Mouse (Mus musculus) myocyte (in vitro differentiated cells): ENCODE results near the gene Zbtb22. TPM values are rescaled to one million over a fixed set of nuclear protein-coding genes. Genes with fewer than 3 reads are reported as not detected.

ENCODE experiments used
- H3K27me3 ChIP-seq: one replicate; pipeline ENCODE4 v1.6.1; 2011; ENCODE audit not compliant: control insufficient read depth, insufficient read depth, insufficient read length
- H3K36me3 ChIP-seq: one replicate; pipeline ENCODE4 v1.6.1; 2011; ENCODE audit not compliant: control insufficient read depth, insufficient read depth
- H3K4me2 ChIP-seq: one replicate; pipeline ENCODE4 v1.6.1; 2011; ENCODE audit warnings: low read depth, control low read depth
- H3K4me3 ChIP-seq: one replicate; pipeline ENCODE4 v1.5.1; 2011; ENCODE audit warnings: mild to moderate bottlenecking, control low read depth, moderate library complexity
- H3K79me2 ChIP-seq: one replicate; pipeline ENCODE4 v1.6.1; 2011; ENCODE audit not compliant: control insufficient read depth, insufficient read depth
- H3ac ChIP-seq: one replicate; pipeline ENCODE4 v1.6.1; 2011; ENCODE audit not compliant: control insufficient read depth, insufficient read length
- CEBPB ChIP-seq: IDR thresholded peaks from 2 replicates; pipeline ENCODE4 v1.6.1; 2011; ENCODE audit warnings: mild to moderate bottlenecking, moderate library complexity; ENCODE audit not compliant: poor library complexity, insufficient read depth, severe bottlenecking
- E2F4 ChIP-seq: IDR thresholded peaks from one replicate; pipeline ENCODE4 v1.6.1; 2011; ENCODE audit warnings: mild to moderate bottlenecking, control low read depth, moderate library complexity; ENCODE audit not compliant: insufficient read depth
- MAX ChIP-seq: IDR thresholded peaks from one replicate; pipeline ENCODE4 v1.6.1; 2011; ENCODE audit warnings: low read depth, mild to moderate bottlenecking, control low read depth
- MYOD1 ChIP-seq, 3 experiments: IDR thresholded peaks; one replicate each; pipeline ENCODE4 v1.6.1; 2011; ENCODE audit warnings: control low read depth in 2 of 3, low read depth in 2 of 3, mild to moderate bottlenecking in 2 of 3, moderate library complexity in 1 of 3; ENCODE audit not compliant: insufficient read length in 2 of 3, control insufficient read depth in 1 of 3
- MYOG ChIP-seq, 3 experiments: IDR thresholded peaks; one replicate each; pipeline ENCODE4 v1.6.1; 2011; ENCODE audit warnings: control low read depth in 2 of 3, low read depth in 2 of 3, mild to moderate bottlenecking in 2 of 3; ENCODE audit not compliant: insufficient read length in 2 of 3, control insufficient read depth in 1 of 3, insufficient read depth in 1 of 3
- POLR2A ChIP-seq: IDR thresholded peaks from one replicate; pipeline ENCODE4 v1.6.1; 2011; ENCODE audit warnings: low read depth, mild to moderate bottlenecking, control low read depth, moderate library complexity; ENCODE audit not compliant: insufficient read length
- POLR2AphosphoS2 ChIP-seq: IDR thresholded peaks from one replicate; pipeline ENCODE4 v1.6.1; 2011; ENCODE audit warnings: low read depth, control low read depth; ENCODE audit not compliant: insufficient read length
- REST ChIP-seq: IDR thresholded peaks from one replicate; pipeline ENCODE4 v1.6.1; 2011; ENCODE audit warnings: mild to moderate bottlenecking, control low read depth, moderate library complexity; ENCODE audit not compliant: insufficient read depth, insufficient read length
- SRF ChIP-seq: IDR thresholded peaks from one replicate; pipeline ENCODE4 v1.6.1; 2011; ENCODE audit warnings: low read depth; ENCODE audit not compliant: control insufficient read depth, insufficient read length
- TCF12 ChIP-seq: IDR thresholded peaks from one replicate; pipeline ENCODE4 v1.6.1; 2011; ENCODE audit warnings: mild to moderate bottlenecking, control low read depth; ENCODE audit not compliant: poor library complexity, insufficient read depth, severe bottlenecking
- TCF3 ChIP-seq: IDR thresholded peaks from one replicate; pipeline ENCODE4 v1.6.1; 2011; ENCODE audit warnings: low read depth, control low read depth; ENCODE audit not compliant: insufficient read length
- USF1 ChIP-seq: IDR thresholded peaks from one replicate; pipeline ENCODE4 v1.6.1; 2011; ENCODE audit warnings: low read depth, mild to moderate bottlenecking, control low read depth, moderate library complexity
- polyA plus RNA-seq: library from polyadenylated mRNA; unstranded; fragments of >200 nt; fragmentation: generic; extraction: Trizol; gene quantifications from one replicate; pipeline ENCODE4 v1.2.1, GENCODE M21; 2012; ENCODE audit warnings: missing spikeins

Zbtb22 gene
- polyA plus RNA-seq, 1 experiment, result 31.6 TPM

DNA sequence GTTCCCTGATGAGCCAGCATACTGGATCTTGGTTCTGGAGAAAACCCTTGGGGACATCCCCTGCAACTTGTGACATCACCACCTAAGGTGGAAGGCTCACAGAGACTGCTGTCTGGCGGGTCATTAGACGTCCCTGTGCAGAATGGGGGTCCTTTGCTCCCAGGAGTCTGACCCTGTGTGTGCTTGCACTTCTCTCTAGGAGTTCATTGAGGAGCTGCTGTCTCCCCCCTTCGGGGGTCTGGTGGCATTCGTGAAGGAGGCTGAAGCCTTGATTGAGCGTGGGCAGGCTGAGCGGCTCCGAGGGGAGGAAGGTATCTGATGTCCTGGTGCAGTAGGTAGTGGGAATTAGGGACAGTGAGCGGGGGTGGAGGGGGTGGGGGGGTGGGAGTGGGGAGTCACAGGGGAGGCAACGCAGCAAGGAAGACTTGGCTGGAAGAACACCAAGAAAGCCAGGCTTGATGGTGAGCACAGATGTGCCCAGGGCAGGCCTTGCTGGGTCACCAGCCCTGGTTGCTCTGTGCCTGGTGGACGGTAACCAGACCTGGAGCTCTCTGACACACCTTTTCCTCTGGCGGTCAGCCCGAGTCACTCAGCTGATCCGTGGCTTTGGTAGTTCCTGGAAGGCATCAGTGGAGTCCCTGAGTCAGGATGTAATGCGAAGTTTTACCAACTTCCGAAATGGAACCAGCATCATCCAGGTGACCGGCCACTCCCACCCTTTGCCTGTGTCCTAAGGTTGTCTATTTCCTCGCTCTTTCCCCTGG, 49.6 kb downstream of the Zbtb22 start:
- Histone ChIP-seq H3K4me2 (no peak overlapping the region), H3K4me3 (no peak overlapping the region), H3K79me2 (no peaks in the 10 kb centered on the region), H3ac (no peak overlapping the region), H3K27me3 (no peaks in the 10 kb centered on the region), H3K36me3 (no peaks in the 10 kb centered on the region)
- TF ChIP-seq SRF (no peak), MYOD1 (IDR thresholded peaks at IDR 0.05; ENCODE audit: control insufficient read depth in 1 of 3, insufficient read length in 2 of 3, low read depth in 2 of 3) (no peak), POLR2AphosphoS2 (no peak), MYOG (IDR thresholded peaks at IDR 0.05; ENCODE audit: control insufficient read depth in 1 of 3, insufficient read depth in 1 of 3, insufficient read length in 2 of 3, low read depth in 2 of 3) (no peak), CEBPB (no peak)

DNA sequence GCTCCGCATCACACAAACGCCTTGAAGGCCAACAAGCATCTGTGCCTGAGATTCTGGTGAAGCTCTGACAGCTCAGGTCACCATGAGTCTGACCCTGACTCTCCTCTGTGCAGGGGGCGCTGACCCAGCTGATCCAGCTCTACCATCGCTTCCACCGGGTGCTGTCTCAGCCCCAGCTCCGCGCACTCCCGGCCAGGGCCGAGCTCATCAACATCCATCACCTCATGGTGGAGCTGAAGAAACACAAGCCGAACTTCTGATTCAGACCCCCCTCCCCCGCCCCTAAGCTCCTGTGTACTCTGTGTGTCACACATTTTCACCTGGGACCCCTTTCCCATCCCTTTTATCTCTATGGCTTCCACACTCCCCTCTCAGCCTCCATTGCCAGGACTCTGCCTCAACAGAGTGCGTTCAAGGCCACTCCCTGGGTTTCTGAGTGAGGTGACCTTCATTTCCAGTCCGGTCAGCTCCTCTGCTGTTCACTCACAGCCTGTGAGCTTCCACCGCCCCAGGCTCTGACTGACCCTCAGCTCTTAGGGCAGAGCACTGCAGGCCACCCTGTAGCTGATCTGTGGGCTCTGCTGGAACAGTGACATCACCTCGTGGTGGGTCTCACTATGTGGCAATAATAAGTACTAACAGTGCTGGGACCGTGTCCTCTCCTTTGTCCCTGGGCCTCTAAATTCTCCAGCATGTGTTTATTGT, 50.3 kb downstream of the Zbtb22 start:
- Histone ChIP-seq H3K4me2 (no peak overlapping the region), H3K36me3 (no peaks in the 10 kb centered on the region), H3K4me3 (no peak overlapping the region), H3K79me2 (no peaks in the 10 kb centered on the region), H3ac (no peak overlapping the region), H3K27me3 (no peaks in the 10 kb centered on the region)
- TF ChIP-seq MYOD1 (IDR thresholded peaks at IDR 0.05; ENCODE audit: control insufficient read depth in 1 of 3, insufficient read length in 2 of 3, low read depth in 2 of 3) (no peak), POLR2A (no peak), SRF (no peak)

DNA sequence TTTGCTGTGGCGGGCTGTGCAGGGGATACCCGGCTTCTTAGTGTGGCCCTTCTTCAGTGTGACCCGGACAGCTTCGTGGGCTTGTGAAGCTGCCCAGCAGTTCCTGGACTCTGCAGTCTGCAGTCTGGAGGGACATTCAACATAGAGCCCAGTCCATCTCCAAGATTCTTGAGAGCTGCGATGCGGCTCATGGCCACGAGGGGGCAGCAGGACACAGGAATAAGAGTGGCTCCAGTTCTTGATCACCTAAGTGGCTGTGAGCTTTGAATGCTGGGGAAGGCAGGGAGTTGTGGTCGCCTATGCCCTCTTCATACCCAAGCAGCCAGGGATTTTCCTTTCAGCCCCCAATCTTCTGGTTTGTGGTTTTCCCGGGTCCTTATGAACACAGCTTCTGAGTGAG, 52.8 kb downstream of the Zbtb22 start:
- H3ac ChIP-seq, result no peak overlapping the region
- H3K4me2 ChIP-seq, result no peak overlapping the region
- TF ChIP-seq MAX, result no peak
- no peak for TF ChIP-seq TCF12
- TF ChIP-seq TCF3, result no peak
- no peak for TF ChIP-seq CEBPB
- TF ChIP-seq SRF, result no peak
- TF ChIP-seq MYOD1 (IDR thresholded peaks at IDR 0.05; ENCODE audit: control insufficient read depth in 1 of 3, insufficient read length in 2 of 3, low read depth in 2 of 3), result no peak
- TF ChIP-seq MYOG (IDR thresholded peaks at IDR 0.05; ENCODE audit: control insufficient read depth in 1 of 3, insufficient read depth in 1 of 3, insufficient read length in 2 of 3, low read depth in 2 of 3), result no peak
- TF ChIP-seq E2F4, result no peak
- no peak for TF ChIP-seq USF1
- no peak for TF ChIP-seq REST
- no peak for TF ChIP-seq POLR2AphosphoS2
- TF ChIP-seq POLR2A, result no peak

More for the DNA sequence above, 52.8 kb downstream of the Zbtb22 start:
- Histone ChIP-seq H3K36me3 (no peaks in the 10 kb centered on the region), H3K4me3 (no peak overlapping the region), H3K27me3 (no peaks in the 10 kb centered on the region), H3K79me2 (no peaks in the 10 kb centered on the region)

Other genes starting within 250 kb of the Zbtb22 start
- 68.2 TPM for gene Hnrnpm, start 229.0 kb upstream of the Zbtb22 start, polyA plus RNA-seq
- gene March2, start 197.2 kb upstream of the Zbtb22 start, polyA plus RNA-seq, result 51.5 TPM
- gene Rab11b, start 155.4 kb upstream of the Zbtb22 start, polyA plus RNA-seq, result 126 TPM
- gene Angptl4, start 134.1 kb upstream of the Zbtb22 start, polyA plus RNA-seq, result 42.8 TPM
- gene Kank3, start 105.4 kb upstream of the Zbtb22 start, polyA plus RNA-seq, result 8.3 TPM
- gene Rps28, start 91.3 kb upstream of the Zbtb22 start, polyA plus RNA-seq, result 6,768 TPM
- 614 TPM for gene Ndufa7, start 91.3 kb upstream of the Zbtb22 start, polyA plus RNA-seq
- 83.1 TPM for gene Cd320, start 72.8 kb upstream of the Zbtb22 start, polyA plus RNA-seq
- gene Gm7029, start 42.1 kb upstream of the Zbtb22 start, polyA plus RNA-seq, result not detected
- gene Kifc1, start 25.2 kb upstream of the Zbtb22 start, polyA plus RNA-seq, result 32.2 TPM
- gene Platr17, start 10.8 kb upstream of the Zbtb22 start, polyA plus RNA-seq, result 0.17 TPM
- 16.9 TPM for gene Daxx, start 6.5 kb upstream of the Zbtb22 start, polyA plus RNA-seq
- gene Tapbp, start within 50 bp of the Zbtb22 start, polyA plus RNA-seq, result 50.6 TPM
- gene Rgl2, start 13.6 kb downstream of the Zbtb22 start, polyA plus RNA-seq, result 20.1 TPM
- gene Pfdn6, start 24.4 kb downstream of the Zbtb22 start, polyA plus RNA-seq, result 110 TPM
- gene Wdr46, start 24.8 kb downstream of the Zbtb22 start, polyA plus RNA-seq, result 25.9 TPM
- gene B3galt4, start 35.6 kb downstream of the Zbtb22 start, polyA plus RNA-seq, result 1.2 TPM
- 29.9 TPM for gene Vps52, start 39.9 kb downstream of the Zbtb22 start, polyA plus RNA-seq
- 287 TPM for gene Rps18, start 40.1 kb downstream of the Zbtb22 start, polyA plus RNA-seq
- gene H2-K1, start 84.4 kb downstream of the Zbtb22 start, polyA plus RNA-seq, result 89.2 TPM
- 42.9 TPM for gene Ring1, start 108.8 kb downstream of the Zbtb22 start, polyA plus RNA-seq
- gene H2-Ke6, start 112.2 kb downstream of the Zbtb22 start, polyA plus RNA-seq, result 51.1 TPM
- gene Slc39a7, start 115.8 kb downstream of the Zbtb22 start, polyA plus RNA-seq, result 207 TPM
- gene Rxrb, start 115.9 kb downstream of the Zbtb22 start, polyA plus RNA-seq, result 45.8 TPM
- 0.94 TPM for gene Col11a2, start 123.5 kb downstream of the Zbtb22 start, polyA plus RNA-seq
- 0.07 TPM for gene H2-Oa, start 176.4 kb downstream of the Zbtb22 start, polyA plus RNA-seq
- gene H2-DMa, start 203.6 kb downstream of the Zbtb22 start, polyA plus RNA-seq, result 7.2 TPM
- 90.1 TPM for gene Brd2, start 206.7 kb downstream of the Zbtb22 start, polyA plus RNA-seq
- gene H2-DMb2, start 227.4 kb downstream of the Zbtb22 start, polyA plus RNA-seq, result not detected
- not detected for gene H2-DMb1, start 237.2 kb downstream of the Zbtb22 start, polyA plus RNA-seq